Mouse (Mus musculus) WW6 (cell line): ENCODE measurements at regions not wholly inside any gene's neighbourhood (a gene's known extent, or its start where the extent isn't known, plus 50 kb on each side); places are given as distances from the start of the nearest gene placed in this dataset.

Source experiments
- DNase-seq: peaks from one replicate; pipeline ENCODE4 v3.0.0-alpha.2; 2013; ENCODE audit warnings: low read depth, low spot score

GRCm38 (mm10) chr1:154255971-154256370 is 55.0 kb downstream of the Zfp648 start:
- no peak for DNase-seq

GRCm38 (mm10) chr1:154256811-154257210 is 55.8 kb downstream of the Zfp648 start:
- no peak for DNase-seq

GRCm38 (mm10) chr1:154258511-154258910 is 57.5 kb downstream of the Zfp648 start:
- no peak for DNase-seq

- no peak for DNase-seq
Observed at GRCm38 (mm10) chr1:154260393-154260792, 59.4 kb downstream of the Zfp648 start.

GRCm38 (mm10) chr1:154281438-154281837 is 80.5 kb downstream of the Zfp648 start:
- peak; percentile 14 for DNase-seq

GRCm38 (mm10) chr1:154286080-154286479 is 85.1 kb downstream of the Zfp648 start:
- no peak for DNase-seq

- DNase-seq: no peak
Observed at GRCm38 (mm10) chr1:154292729-154293128, 91.7 kb downstream of the Zfp648 start.

- DNase-seq: no peak
Observed at GRCm38 (mm10) chr1:154296080-154296479, 95.1 kb downstream of the Zfp648 start.

- no peak for DNase-seq
Observed at GRCm38 (mm10) chr1:154299866-154300265, 98.9 kb downstream of the Zfp648 start.

- DNase-seq: no peak
Observed at GRCm38 (mm10) chr1:154309650-154310049, 108.7 kb downstream of the Zfp648 start.
